Mouse (Mus musculus): ENCODE measurements around the gene Dffb. TPM values are rescaled to one million over a fixed set of nuclear protein-coding genes. Genes with fewer than 3 reads are reported as not detected.
"Not testable (repeated sequence)": the region's sequence is repeated elsewhere in the genome, so short reads cannot be mapped to it uniquely, and the experiment has no call there.

Dffb gene
- polyA plus RNA-seq, 1 experiment from 2014 or later = 8.5 TPM

- H3K36me3 ChIP-seq (ENCODE audit: control insufficient read depth, insufficient read depth); H3K27me3 ChIP-seq (ENCODE audit: control insufficient read depth, insufficient read depth, low read length); H3K4me2 ChIP-seq (ENCODE audit: low read depth, low read length); H3K27ac ChIP-seq (ENCODE audit: low read length); H3K9ac ChIP-seq (ENCODE audit: low read length); H3K9me3 ChIP-seq (replicated peaks; ENCODE audit: control insufficient read depth, low read length); H3K4me3 ChIP-seq (ENCODE audit: low read length); ATAC-seq (replicated peaks; ENCODE audit: extremely low read depth, insufficient read depth, low FRiP score); H3K4me1 ChIP-seq (ENCODE audit: control insufficient read depth, insufficient read depth, low read length): not testable (repeated sequence)
- WGBS = 45% methylated on average over 4 of the region's 4 CpGs
These were observed 52.8 kb downstream of the Dffb start for GRCm38 (mm10) chr4:153922090-153922489.

- no peak overlapping the region for H3K4me3 ChIP-seq (ENCODE audit: low read length)
- no peak overlapping the region for H3K9ac ChIP-seq (ENCODE audit: low read length)
- no peaks in the 10 kb centered on the region for H3K9me3 ChIP-seq (replicated peaks; ENCODE audit: control insufficient read depth, low read length)
- ATAC-seq (replicated peaks; ENCODE audit: extremely low read depth, insufficient read depth, low FRiP score) = no peak
- H3K4me1 ChIP-seq (ENCODE audit: control insufficient read depth, insufficient read depth, low read length) = no peaks in the 10 kb centered on the region
- H3K36me3 ChIP-seq (ENCODE audit: control insufficient read depth, insufficient read depth) = no peaks in the 10 kb centered on the region
- H3K27ac ChIP-seq (ENCODE audit: low read length) = no peak overlapping the region
- no peak overlapping the region for H3K4me2 ChIP-seq (ENCODE audit: low read depth, low read length)
- H3K27me3 ChIP-seq (ENCODE audit: control insufficient read depth, insufficient read depth, low read length) = peaks cover 2% of the 10 kb centered on the region; the same call in 1 of the 2 replicates
- 58% methylated on average over 9 of the region's 9 CpGs for WGBS
These were observed 54.3 kb downstream of the Dffb start for GRCm38 (mm10) chr4:153920517-153921233.

- peaks cover 2% of the 10 kb centered on the region; the same call in 1 of the 2 replicates for H3K27me3 ChIP-seq (ENCODE audit: control insufficient read depth, insufficient read depth, low read length)
- no peak overlapping the region for H3K27ac ChIP-seq (ENCODE audit: low read length)
- 35% methylated on average over 8 of the region's 8 CpGs for WGBS
- no peaks in the 10 kb centered on the region for H3K4me1 ChIP-seq (ENCODE audit: control insufficient read depth, insufficient read depth, low read length)
- no peak overlapping the region for H3K4me3 ChIP-seq (ENCODE audit: low read length)
- no peaks in the 10 kb centered on the region for H3K36me3 ChIP-seq (ENCODE audit: control insufficient read depth, insufficient read depth)
- H3K4me2 ChIP-seq (ENCODE audit: low read depth, low read length) = no peak overlapping the region
- H3K9ac ChIP-seq (ENCODE audit: low read length) = no peak overlapping the region
- no peaks in the 10 kb centered on the region for H3K9me3 ChIP-seq (replicated peaks; ENCODE audit: control insufficient read depth, low read length)
- ATAC-seq (replicated peaks; ENCODE audit: extremely low read depth, insufficient read depth, low FRiP score) = no peak
These were observed 57.0 kb downstream of the Dffb start for GRCm38 (mm10) chr4:153917773-153918500.

Other genes with a start within 250 kb of the Dffb start
- 47.3 and 48.4 TPM in 2 replicates for gene A430005L14Rik, start 17.9 kb downstream of the Dffb start, polyA plus RNA-seq (2015; fragmentation: Nextera tagmentation; extraction: Ambion mirVana)
- 14.1 and 17.7 TPM in 2 replicates for gene Cep104, start 68 bp upstream of the Dffb start, polyA plus RNA-seq (2015; fragmentation: Nextera tagmentation; extraction: Ambion mirVana)
- 14.7 and 15.1 TPM in 2 replicates for gene Lrrc47, start 36.6 kb upstream of the Dffb start, polyA plus RNA-seq (2015; fragmentation: Nextera tagmentation; extraction: Ambion mirVana)
- 29.3 and 38.1 TPM in 2 replicates for gene Smim1, start 51.1 kb upstream of the Dffb start, polyA plus RNA-seq (2015; fragmentation: Nextera tagmentation; extraction: Ambion mirVana)
- not detected in 2 replicates for gene Ccdc27, start 67.6 kb upstream of the Dffb start, polyA plus RNA-seq (2015; fragmentation: Nextera tagmentation; extraction: Ambion mirVana)
- gene Trp73, start 165.1 kb upstream of the Dffb start, polyA plus RNA-seq (2015; fragmentation: Nextera tagmentation; extraction: Ambion mirVana) = 0.20 and 0.31 TPM in 2 replicates
- gene Wrap73, start 167.2 kb upstream of the Dffb start, polyA plus RNA-seq (2015; fragmentation: Nextera tagmentation; extraction: Ambion mirVana) = 23.5 and 24.4 TPM in 2 replicates
- 143 and 147 TPM in 2 replicates for gene Tprgl, start 185.5 kb upstream of the Dffb start, polyA plus RNA-seq (2015; fragmentation: Nextera tagmentation; extraction: Ambion mirVana)
- 33.8 and 38.8 TPM in 2 replicates for gene Megf6, start 195.6 kb upstream of the Dffb start, polyA plus RNA-seq (2015; fragmentation: Nextera tagmentation; extraction: Ambion mirVana)

All from heart, embryonic 16.5 days (tissue).